Mouse (Mus musculus) limb, embryonic 10.5 days (tissue): ENCODE data around the gene Sumf1. TPM values are rescaled to one million over a fixed set of nuclear protein-coding genes. Genes with fewer than 3 reads are reported as not detected.

Experiments
- DNase-seq: peaks from one replicate; pipeline ENCODE4 v3.0.0-alpha.2; 2017; ENCODE audit warnings: low spot score
- H3K27ac ChIP-seq: fragments of 300-500 bp; sonication (generic); 2 replicates; pipeline ENCODE4 v1.5.1; 2016; ENCODE audit warnings: mild to moderate bottlenecking
- H3K27me3 ChIP-seq: fragments of 300-500 bp; sonication (generic); 2 replicates; pipeline ENCODE4 v1.6.1; 2016; ENCODE audit warnings: low read depth, mild to moderate bottlenecking; ENCODE audit not compliant: poor library complexity, severe bottlenecking
- H3K36me3 ChIP-seq: fragments of 300-500 bp; sonication (generic); 2 replicates; pipeline ENCODE4 v1.6.1; 2016; ENCODE audit warnings: mild to moderate bottlenecking, moderate library complexity
- H3K4me1 ChIP-seq: fragments of 300-500 bp; sonication (generic); 2 replicates; pipeline ENCODE4 v1.6.1; 2016
- H3K4me3 ChIP-seq: fragments of 300-500 bp; sonication (generic); 2 replicates; pipeline ENCODE4 v1.5.1; 2016; ENCODE audit warnings: mild to moderate bottlenecking, moderate library complexity
- H3K9me3 ChIP-seq: fragments of 300-500 bp; sonication (generic); replicated peaks from 2 replicates; pipeline ENCODE4 v1.6.1; 2016; ENCODE audit warnings: mild to moderate bottlenecking
- WGBS: fragments of 180-500 bp; shearing (Covaris S2); methylation state at CpG from one replicate; pipeline ENCODE4 v1.1.7; 2016; 5-methylcytosine and 5-hydroxymethylcytosine counted together
- polyA plus RNA-seq: library from polyadenylated mRNA; unstranded; fragments of >200 nt; fragmentation: Nextera tagmentation; extraction: Ambion mirVana; gene quantifications from 2 replicates; pipeline ENCODE4 v1.2.1, GENCODE M21; 2016

The Sumf1 gene
- polyA plus RNA-seq, 1 experiment from 2014 or later, result 14.2 TPM

- H3K4me1 ChIP-seq, result peaks cover 9% of the 10 kb centered on the region; the same call in 1 of the 2 replicates
- H3K27me3 ChIP-seq, result no peaks in the 10 kb centered on the region
- WGBS, result 79% methylated on average over 7 of the region's 7 CpGs
- no peak for DNase-seq
- H3K4me3 ChIP-seq, result no peak overlapping the region
- no peaks in the 10 kb centered on the region for H3K9me3 ChIP-seq
- H3K27ac ChIP-seq, result no peak overlapping the region
- H3K36me3 ChIP-seq, result no peaks in the 10 kb centered on the region
Measured at GRCm38 (mm10) chr6:108196665-108197064, 11.3 kb upstream of the Sumf1 start.

GRCm38 (mm10) chr6:108192632-108193031 is 7.2 kb upstream of the Sumf1 start:
- 82% methylated on average over 4 of the region's 4 CpGs for WGBS
- Histone ChIP-seq H3K27me3 (no peaks in the 10 kb centered on the region), H3K9me3 (no peaks in the 10 kb centered on the region), H3K27ac (no peak overlapping the region), H3K4me3 (no peak overlapping the region), H3K36me3 (no peaks in the 10 kb centered on the region), H3K4me1 (peaks cover 9% of the 10 kb centered on the region; the same call in 1 of the 2 replicates)
- no peak for DNase-seq

DNA sequence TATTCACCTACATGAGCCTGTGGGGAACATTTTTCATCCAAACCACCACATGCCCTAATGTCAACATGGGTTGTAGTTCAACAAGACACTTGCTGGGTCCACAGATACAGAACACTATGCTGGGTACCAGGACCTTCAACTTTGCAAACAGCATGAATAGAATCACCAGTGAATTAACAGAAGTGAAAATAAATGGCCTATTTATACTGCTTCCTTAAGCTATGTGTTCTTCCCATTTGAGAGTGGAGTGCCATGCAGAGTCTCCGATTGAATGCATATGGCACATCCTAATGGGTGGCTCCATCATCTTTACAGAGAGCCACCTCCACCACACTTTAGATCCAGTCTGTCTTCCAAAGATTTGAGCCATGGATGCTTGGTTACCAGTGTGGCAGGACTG is 5.3 kb upstream of the Sumf1 start:
- Histone ChIP-seq H3K27ac (no peak overlapping the region), H3K36me3 (no peaks in the 10 kb centered on the region)
- WGBS, result 94% methylated on average over 1 of the region's 1 CpGs

GRCm38 (mm10) chr6:108185685-108186009 is 265 bp upstream of the Sumf1 start:
- Histone ChIP-seq H3K27ac (peak overlapping the region; percentile 88), H3K4me3 (peak overlapping the region; percentile 84), H3K36me3 (no peaks in the 10 kb centered on the region), H3K9me3 (no peaks in the 10 kb centered on the region), H3K4me1 (peaks cover 14% of the 10 kb centered on the region), H3K27me3 (no peaks in the 10 kb centered on the region)
- 23% methylated on average over 4 of the region's 4 CpGs for WGBS
- no peak for DNase-seq

More for the DNA sequence above, 5.3 kb upstream of the Sumf1 start:
- no peaks in the 10 kb centered on the region for H3K9me3 ChIP-seq
- no peaks in the 10 kb centered on the region for H3K27me3 ChIP-seq
- DNase-seq, result no peak
- no peak overlapping the region for H3K4me3 ChIP-seq
- H3K4me1 ChIP-seq, result peaks cover 1% of the 10 kb centered on the region; the same call in 1 of the 2 replicates

DNA sequence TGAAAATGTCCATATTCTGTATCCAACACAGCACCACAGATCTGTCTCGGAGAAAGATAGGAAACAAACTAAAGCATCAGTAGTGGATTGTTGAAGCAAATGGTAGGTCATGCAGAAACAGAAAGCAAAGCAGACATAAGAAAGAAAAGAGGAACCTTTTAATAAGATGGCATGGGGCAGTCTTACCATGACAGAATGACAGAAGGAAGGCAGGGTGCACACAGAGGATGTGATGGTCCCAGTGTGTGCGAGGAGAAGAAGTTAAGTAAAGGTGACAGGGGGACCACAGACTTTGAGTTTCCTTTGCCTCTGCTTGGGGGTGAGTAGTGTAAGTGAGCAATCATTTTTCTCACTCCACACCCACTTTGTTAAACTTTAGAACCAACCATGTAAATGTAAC is 6.3 kb downstream of the Sumf1 start:
- Histone ChIP-seq H3K4me1 (0 out of 2 replicates have a peak, but pooled peaks cover under 1% of the 10 kb centered on the region), H3K4me3 (no peak overlapping the region), H3K36me3 (peaks cover 16% of the 10 kb centered on the region), H3K27ac (no peak overlapping the region), H3K9me3 (no peaks in the 10 kb centered on the region), H3K27me3 (no peaks in the 10 kb centered on the region)
- no peak for DNase-seq
- 90% methylated on average over 2 of the region's 2 CpGs for WGBS

- H3K4me1 ChIP-seq, result no peaks in the 10 kb centered on the region
- no peaks in the 10 kb centered on the region for H3K9me3 ChIP-seq
- no peak overlapping the region for H3K4me3 ChIP-seq
- H3K36me3 ChIP-seq, result peaks cover 42% of the 10 kb centered on the region
- DNase-seq, result no peak
- 96% methylated on average over 3 of the region's 3 CpGs for WGBS
- H3K27me3 ChIP-seq, result no peaks in the 10 kb centered on the region
- no peak overlapping the region for H3K27ac ChIP-seq
Measured at GRCm38 (mm10) chr6:108174181-108174580, 11.2 kb downstream of the Sumf1 start.

DNA sequence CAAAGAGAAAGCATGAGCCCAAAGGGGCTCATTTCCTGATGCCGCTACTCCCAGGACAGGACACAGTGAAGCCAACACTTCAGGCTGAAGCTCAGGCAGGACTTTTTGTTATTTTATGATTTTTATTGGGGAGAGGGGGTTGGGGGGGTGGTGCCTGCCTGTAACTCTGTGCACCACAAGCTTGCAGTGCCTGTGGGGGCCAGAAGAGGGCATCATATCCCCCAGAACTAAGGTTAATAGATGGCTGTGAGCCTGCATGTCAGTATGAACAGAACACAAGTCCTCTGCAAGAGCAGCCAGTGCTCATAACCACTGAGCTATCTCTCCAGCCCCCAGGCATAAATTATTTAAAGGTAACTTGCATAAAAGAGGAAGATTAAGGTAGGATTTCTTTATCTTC is 13.2 kb downstream of the Sumf1 start:
- Histone ChIP-seq H3K4me3 (no peak overlapping the region), H3K4me1 (no peaks in the 10 kb centered on the region), H3K27me3 (no peaks in the 10 kb centered on the region), H3K36me3 (peaks cover 46% of the 10 kb centered on the region), H3K9me3 (no peaks in the 10 kb centered on the region), H3K27ac (no peak overlapping the region)
- no peak for DNase-seq
- 97% methylated on average over 1 of the region's 1 CpGs for WGBS

DNA sequence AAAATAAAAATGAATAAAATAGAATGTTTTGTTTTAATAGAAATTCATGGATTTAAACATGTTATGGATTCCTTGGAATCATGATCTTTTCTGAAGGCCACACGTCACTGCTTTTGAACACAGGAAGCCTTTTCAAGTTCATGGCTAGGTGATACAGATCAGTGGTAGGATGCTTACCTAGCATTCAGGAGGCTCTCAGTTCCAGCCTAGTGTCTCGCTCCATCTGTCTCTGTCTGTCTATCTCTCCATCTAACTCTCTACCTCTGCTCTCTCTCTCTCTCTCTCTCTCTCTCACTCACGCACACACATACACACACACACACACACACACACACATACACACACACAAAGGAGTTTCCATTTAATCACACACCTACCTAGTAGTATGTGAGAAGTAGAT is 15.9 kb downstream of the Sumf1 start:
- H3K9me3 ChIP-seq, result no peaks in the 10 kb centered on the region
- no peak for DNase-seq
- 100% methylated on average over 3 of the region's 3 CpGs for WGBS
- H3K4me1 ChIP-seq, result no peaks in the 10 kb centered on the region
- no peaks in the 10 kb centered on the region for H3K27me3 ChIP-seq
- H3K36me3 ChIP-seq, result peaks cover 35% of the 10 kb centered on the region
- no peak overlapping the region for H3K4me3 ChIP-seq
- no peak overlapping the region for H3K27ac ChIP-seq

- no peak overlapping the region for H3K4me3 ChIP-seq
- no peak overlapping the region for H3K27ac ChIP-seq
- peaks cover 28% of the 10 kb centered on the region for H3K36me3 ChIP-seq
- no peaks in the 10 kb centered on the region for H3K9me3 ChIP-seq
- DNase-seq, result no peak
- WGBS, result 91% methylated on average over 6 of the region's 6 CpGs
- H3K27me3 ChIP-seq, result no peaks in the 10 kb centered on the region
- H3K4me1 ChIP-seq, result no peaks in the 10 kb centered on the region
Measured at GRCm38 (mm10) chr6:108168723-108169122, 16.7 kb downstream of the Sumf1 start.

DNA sequence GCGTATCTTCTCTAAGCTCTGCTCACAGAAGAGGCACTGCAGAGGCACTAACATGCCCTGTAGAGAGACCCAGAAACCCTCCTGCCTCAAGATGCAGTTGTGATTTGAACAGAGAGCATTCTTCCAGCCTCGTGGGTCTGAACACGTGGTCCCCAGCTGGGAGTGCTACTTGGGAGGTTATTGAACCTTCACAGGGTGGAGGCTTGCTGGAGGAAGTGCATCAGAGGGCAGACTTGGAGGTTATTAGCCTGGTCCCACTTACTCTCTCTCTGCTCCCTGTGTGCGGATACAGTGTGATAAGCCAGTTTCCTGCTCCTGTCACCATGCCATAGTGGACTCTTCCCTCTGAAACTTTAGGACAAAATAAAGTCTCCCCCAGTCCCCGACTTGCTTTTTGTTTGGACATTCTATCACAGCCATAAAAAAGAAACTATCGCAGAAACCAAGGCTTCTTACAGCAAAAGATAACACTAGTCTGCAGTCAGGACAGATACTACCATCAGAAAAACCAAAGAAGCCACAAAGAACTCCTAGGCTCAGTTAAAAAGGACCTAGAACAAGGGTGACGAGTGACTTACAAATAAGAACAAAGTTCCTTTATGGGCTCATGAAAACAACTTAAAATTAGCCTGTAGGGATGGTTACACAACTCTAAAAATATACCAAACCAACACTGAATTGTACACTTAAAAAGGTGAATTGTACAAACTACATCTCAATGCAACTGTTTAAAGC is 17.3 kb downstream of the Sumf1 start:
- Histone ChIP-seq H3K9me3 (no peaks in the 10 kb centered on the region), H3K4me1 (no peaks in the 10 kb centered on the region), H3K27me3 (no peaks in the 10 kb centered on the region), H3K4me3 (no peak overlapping the region), H3K27ac (no peak overlapping the region), H3K36me3 (peaks cover 22% of the 10 kb centered on the region)
- WGBS, result 79% methylated on average over 7 of the region's 7 CpGs
- DNase-seq, result no peak

DNA sequence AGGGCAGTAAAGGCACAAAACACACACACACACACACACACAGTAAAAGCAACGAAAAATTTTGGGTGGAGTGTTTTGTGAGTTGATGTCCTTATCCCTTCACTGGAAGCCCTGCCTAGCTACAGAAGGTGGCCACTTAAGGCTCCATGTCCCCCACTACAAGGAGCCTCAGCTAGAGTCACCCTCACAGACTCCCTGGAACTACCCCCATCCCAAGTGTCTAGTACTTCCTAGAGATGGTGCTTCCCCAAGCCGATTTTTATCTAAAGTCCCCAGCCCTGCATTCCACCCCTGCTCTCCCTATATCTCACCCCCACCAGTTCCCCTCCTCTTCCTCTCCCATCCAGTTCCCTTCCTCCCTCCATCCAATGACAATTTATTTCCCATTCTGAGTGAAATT is 19.8 kb downstream of the Sumf1 start:
- DNase-seq, result no peak
- 86% methylated on average over 2 of the region's 2 CpGs for WGBS

GRCm38 (mm10) chr6:108164935-108165334 is 20.4 kb downstream of the Sumf1 start:
- 0 out of 2 replicates have a peak, but pooled peaks cover 6% of the 10 kb centered on the region for H3K36me3 ChIP-seq
- no peak for DNase-seq
- H3K9me3 ChIP-seq, result no peaks in the 10 kb centered on the region
- H3K27ac ChIP-seq, result no peak overlapping the region
- 82% methylated on average over 5 of the region's 5 CpGs for WGBS
- H3K27me3 ChIP-seq, result no peaks in the 10 kb centered on the region
- no peak overlapping the region for H3K4me3 ChIP-seq
- H3K4me1 ChIP-seq, result peaks cover 16% of the 10 kb centered on the region

More for the DNA sequence above, 19.8 kb downstream of the Sumf1 start:
- H3K4me1 ChIP-seq, result peaks cover 10% of the 10 kb centered on the region
- no peaks in the 10 kb centered on the region for H3K9me3 ChIP-seq
- 0 out of 2 replicates have a peak, but pooled peaks cover 6% of the 10 kb centered on the region for H3K36me3 ChIP-seq
- H3K4me3 ChIP-seq, result no peak overlapping the region
- H3K27ac ChIP-seq, result no peak overlapping the region
- no peaks in the 10 kb centered on the region for H3K27me3 ChIP-seq

DNA sequence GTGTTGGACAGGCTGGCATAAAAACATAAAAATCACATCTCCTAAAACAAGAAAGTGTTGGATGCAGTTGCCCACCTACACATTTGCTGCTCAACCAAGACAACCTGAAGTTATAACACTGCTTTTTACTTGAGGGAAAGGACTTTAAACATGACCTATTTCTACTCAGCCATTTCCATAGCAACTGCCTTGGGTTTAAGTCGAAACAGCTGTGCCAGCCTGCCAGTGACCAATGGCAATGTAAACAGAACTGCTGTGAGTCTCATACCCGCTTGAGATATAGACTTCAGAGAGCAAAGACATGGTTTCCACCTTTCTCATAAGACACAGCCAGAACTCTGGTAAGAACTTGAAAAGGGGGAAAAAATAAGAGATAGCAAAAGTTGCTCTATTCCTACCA is 24.8 kb downstream of the Sumf1 start:
- Histone ChIP-seq H3K9me3 (no peaks in the 10 kb centered on the region), H3K27ac (no peak overlapping the region), H3K27me3 (no peaks in the 10 kb centered on the region), H3K4me3 (no peak overlapping the region), H3K36me3 (no peaks in the 10 kb centered on the region), H3K4me1 (peaks cover 16% of the 10 kb centered on the region)
- 35% methylated on average over 2 of the region's 2 CpGs for WGBS
- DNase-seq, result peak; percentile 68

GRCm38 (mm10) chr6:108156881-108157280 is 28.5 kb downstream of the Sumf1 start:
- Histone ChIP-seq H3K27ac (no peak overlapping the region), H3K4me3 (no peak overlapping the region), H3K9me3 (no peaks in the 10 kb centered on the region), H3K27me3 (no peaks in the 10 kb centered on the region), H3K4me1 (peaks cover 16% of the 10 kb centered on the region), H3K36me3 (peaks cover 3% of the 10 kb centered on the region)
- 77% methylated on average over 6 of the region's 6 CpGs for WGBS
- DNase-seq, result no peak
